Mouse (Mus musculus) stomach, embryonic 16.5 days (tissue): ENCODE measurements at regions not wholly inside any gene's neighbourhood (a gene's known extent, or its start where the extent isn't known, plus 50 kb on each side); places are given as distances from the start of the nearest gene placed in this dataset.

ENCODE experiments used
- ATAC-seq: fragments of 200-750 bp; cut with Nextera tagmentation; 2 replicates; pipeline ENCODE4 v1.8.0; 2017; ENCODE audit warnings: moderate number of reproducible peaks, moderate TSS enrichment; ENCODE audit not compliant: insufficient read depth, low FRiP score
- H3K27ac ChIP-seq: fragments of 300-500 bp; sonication (generic); 2 replicates; pipeline ENCODE4 v1.5.1; 2014; ENCODE audit warnings: low read length
- H3K27me3 ChIP-seq: fragments of 300-500 bp; sonication (generic); 2 replicates; pipeline ENCODE4 v1.6.1; 2014; ENCODE audit warnings: low read length, control low read depth, mixed read lengths; ENCODE audit not compliant: control insufficient read depth, insufficient read depth
- H3K36me3 ChIP-seq: fragments of 300-500 bp; sonication (generic); 2 replicates; pipeline ENCODE4 v1.6.1; 2014; ENCODE audit warnings: low read length; ENCODE audit not compliant: control insufficient read depth, insufficient read depth
- H3K4me1 ChIP-seq: fragments of 300-500 bp; sonication (generic); 2 replicates; pipeline ENCODE4 v1.6.1; 2014; ENCODE audit warnings: low read length, control low read depth, mixed read lengths; ENCODE audit not compliant: control insufficient read depth, insufficient read depth
- H3K4me2 ChIP-seq: fragments of 300-500 bp; sonication (generic); 2 replicates; pipeline ENCODE4 v1.6.1; 2014; ENCODE audit warnings: low read depth, low read length, mixed read lengths
- H3K4me3 ChIP-seq: fragments of 300-500 bp; sonication (generic); replicated peaks from 2 replicates; pipeline ENCODE4 v1.5.1; 2014; ENCODE audit warnings: mild to moderate bottlenecking, low read length
- H3K9ac ChIP-seq: fragments of 300-500 bp; sonication (generic); 2 replicates; pipeline ENCODE4 v1.6.1; 2014; ENCODE audit warnings: low read length
- H3K9me3 ChIP-seq: fragments of 300-500 bp; sonication (generic); replicated peaks from 2 replicates; pipeline ENCODE4 v1.6.1; 2016; ENCODE audit warnings: low read length, control low read depth; ENCODE audit not compliant: control insufficient read depth
- WGBS: fragments of 180-500 bp; shearing (Covaris S2); extraction: QIAGEN DNeasy Blood & Tissue Kit; methylation state at CpG from one replicate; pipeline ENCODE4 v1.1.7; 2014; 5-methylcytosine and 5-hydroxymethylcytosine counted together

DNA sequence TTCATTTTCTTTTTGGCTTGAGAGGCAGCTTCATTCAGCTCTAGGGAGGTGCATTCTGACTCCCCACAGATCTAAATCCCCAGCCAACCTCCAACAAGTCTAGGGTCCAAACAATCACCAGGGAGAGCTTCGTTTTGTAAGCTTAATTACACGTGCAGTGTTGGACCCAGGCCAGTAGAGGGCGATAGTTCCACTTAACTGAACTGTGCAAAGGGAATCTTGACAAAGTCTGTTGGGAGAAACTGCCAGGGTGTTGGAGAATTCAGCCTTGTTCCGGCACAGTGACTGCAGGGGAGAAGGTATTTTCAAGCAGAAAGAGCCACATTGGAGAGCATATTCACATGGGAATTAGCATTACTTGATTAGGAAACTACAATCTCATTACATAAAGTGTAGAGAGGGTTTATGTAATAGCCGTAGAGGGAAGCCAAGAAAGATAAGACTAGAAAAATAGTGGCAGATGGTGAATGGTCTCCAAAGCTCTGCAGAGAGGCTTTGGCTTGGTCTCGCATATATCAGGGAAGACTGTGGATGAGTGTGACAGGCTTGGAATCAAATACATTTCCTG is 358.2 kb downstream of the Bmper start:
- Histone ChIP-seq H3K4me3 (no peak overlapping the region), H3K27ac (no peak overlapping the region), H3K36me3 (no peaks in the 10 kb centered on the region), H3K4me1 (peaks cover 6% of the 10 kb centered on the region), H3K4me2 (no peak overlapping the region), H3K9ac (no peak overlapping the region), H3K9me3 (no peaks in the 10 kb centered on the region), H3K27me3 (no peaks in the 10 kb centered on the region)
- ATAC-seq, result peak; percentile 44; the same call in 1 of the 2 replicates
- 10% methylated on average over 6 of the region's 6 CpGs for WGBS

GRCm38 (mm10) chr9:23584561-23584960 is 361.7 kb downstream of the Bmper start:
- no peaks in the 10 kb centered on the region for H3K36me3 ChIP-seq
- no peak overlapping the region for H3K27ac ChIP-seq
- H3K27me3 ChIP-seq, result no peaks in the 10 kb centered on the region
- no peak overlapping the region for H3K9ac ChIP-seq
- peaks cover 6% of the 10 kb centered on the region for H3K4me1 ChIP-seq
- no peaks in the 10 kb centered on the region for H3K9me3 ChIP-seq
- H3K4me2 ChIP-seq, result no peak overlapping the region
- ATAC-seq, result no peak
- H3K4me3 ChIP-seq, result no peak overlapping the region

GRCm38 (mm10) chr9:23589024-23589423 is 366.1 kb downstream of the Bmper start:
- no peak overlapping the region for H3K4me2 ChIP-seq
- no peaks in the 10 kb centered on the region for H3K36me3 ChIP-seq
- H3K4me3 ChIP-seq, result no peak overlapping the region
- no peak for ATAC-seq
- WGBS, result 60% methylated on average over 2 of the region's 2 CpGs
- H3K9me3 ChIP-seq, result no peaks in the 10 kb centered on the region
- no peaks in the 10 kb centered on the region for H3K4me1 ChIP-seq
- H3K9ac ChIP-seq, result no peak overlapping the region
- H3K27me3 ChIP-seq, result no peaks in the 10 kb centered on the region
- no peak overlapping the region for H3K27ac ChIP-seq

GRCm38 (mm10) chr9:23591906-23592305 is 369.0 kb downstream of the Bmper start:
- Histone ChIP-seq H3K4me2 (no peak overlapping the region), H3K27me3 (no peaks in the 10 kb centered on the region), H3K9me3 (no peaks in the 10 kb centered on the region), H3K36me3 (no peaks in the 10 kb centered on the region), H3K4me1 (no peaks in the 10 kb centered on the region), H3K4me3 (no peak overlapping the region), H3K9ac (no peak overlapping the region), H3K27ac (no peak overlapping the region)
- no peak for ATAC-seq

- 83% methylated on average over 2 of the region's 2 CpGs for WGBS
- Histone ChIP-seq H3K27me3 (no peaks in the 10 kb centered on the region), H3K4me2 (no peak overlapping the region), H3K36me3 (no peaks in the 10 kb centered on the region), H3K4me1 (no peaks in the 10 kb centered on the region), H3K9me3 (no peaks in the 10 kb centered on the region), H3K4me3 (no peak overlapping the region), H3K27ac (no peak overlapping the region), H3K9ac (no peak overlapping the region)
- ATAC-seq, result no peak
These were observed 377.7 kb downstream of the Bmper start for GRCm38 (mm10) chr9:23600623-23601022.
